Mouse (Mus musculus) splenic B cell, adult 2 months (primary cell): ENCODE data around the gene Npc1l1.
A peak's percentile ranks its signal among the peaks of the same experiment; 100 is the strongest.
"Not testable (repeated sequence)": the region's sequence is repeated elsewhere in the genome, so short reads cannot be mapped to it uniquely, and the experiment has no call there.

Experiments used
- DNase-seq: peaks from one replicate; pipeline ENCODE4 v3.0.0-alpha.2; 2011; ENCODE audit warnings: low read depth, low spot score
- H3K27me3 ChIP-seq: 2 replicates; pipeline ENCODE4 v1.6.1; 2012; ENCODE audit warnings: mild to moderate bottlenecking, low read length, moderate library complexity, mixed read lengths; ENCODE audit not compliant: control insufficient read depth, poor library complexity, insufficient read depth, severe bottlenecking
- H3K36me3 ChIP-seq: 2 replicates; pipeline ENCODE4 v1.6.1; 2012; ENCODE audit warnings: mild to moderate bottlenecking, low read length, moderate library complexity, mixed read lengths; ENCODE audit not compliant: control insufficient read depth, poor library complexity, insufficient read depth, severe bottlenecking

Gene Npc1l1

GRCm38 (mm10) chr11:6230012-6230411, at the start of gene Npc1l1:
TSS of gene Npc1l1 (minus strand) at chr11:6230143.
- no peaks in the 10 kb centered on the region for H3K36me3 ChIP-seq
- no peak for DNase-seq
- no peaks in the 10 kb centered on the region for H3K27me3 ChIP-seq

GRCm38 (mm10) chr11:6276466-6276865, 46.5 kb upstream of the Npc1l1 start:
- H3K27me3 ChIP-seq, result no peaks in the 10 kb centered on the region
- H3K36me3 ChIP-seq, result peaks cover 2% of the 10 kb centered on the region
- no peak for DNase-seq

DNA sequence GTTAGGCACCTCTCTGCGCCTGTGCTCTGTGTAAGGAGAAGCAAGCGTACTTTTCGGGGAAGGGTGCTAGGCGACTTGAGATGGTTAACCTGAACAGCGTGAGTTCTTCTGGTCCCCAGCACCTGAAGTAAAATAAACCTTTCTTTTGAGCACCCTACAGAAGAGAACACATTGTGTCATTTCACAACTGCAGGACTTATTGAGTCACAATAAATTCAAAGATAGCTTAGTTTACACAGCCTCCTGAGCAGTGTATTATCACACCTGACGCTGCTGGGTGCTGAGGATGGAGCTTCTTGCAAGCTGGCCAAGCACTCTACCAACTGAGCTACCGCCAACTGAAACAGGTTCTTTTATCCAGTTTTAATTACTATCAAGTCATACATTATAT, 45.1 kb upstream of the Npc1l1 start:
- no peaks in the 10 kb centered on the region for H3K27me3 ChIP-seq
- DNase-seq, result no peak

GRCm38 (mm10) chr11:6274387-6275093, 44.6 kb upstream of the Npc1l1 start, which contains the start of gene Tmed4:
TSS of gene Tmed4 (minus strand) at chr11:6274870.
- DNase-seq, result peak; percentile 99
- Histone ChIP-seq H3K36me3 (peaks cover 7% of the 10 kb centered on the region), H3K27me3 (no peaks in the 10 kb centered on the region)

More for the DNA sequence above, 45.1 kb upstream of the Npc1l1 start:
- H3K36me3 ChIP-seq, result peaks cover 7% of the 10 kb centered on the region

DNA sequence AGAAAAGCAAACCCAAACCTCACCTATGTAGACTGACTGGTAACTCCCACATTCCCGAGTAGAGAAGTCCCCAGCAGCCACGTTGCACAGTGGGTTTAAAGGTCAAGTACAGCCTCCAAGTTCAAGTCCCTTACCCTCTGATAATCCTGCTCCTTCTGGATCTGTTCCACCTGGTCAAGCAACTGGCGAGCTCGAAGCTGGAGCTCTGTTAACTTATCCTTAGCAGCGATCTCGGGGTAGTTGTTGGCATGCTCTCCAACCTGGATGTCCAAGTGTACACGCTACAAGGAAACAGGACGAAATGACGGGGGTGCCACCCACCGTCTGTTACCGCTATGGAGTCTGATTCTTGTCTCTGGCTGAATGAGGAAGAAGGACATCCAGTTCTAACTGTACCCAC, 43.7 kb upstream of the Npc1l1 start:
- no peak for DNase-seq
- peaks cover 7% of the 10 kb centered on the region for H3K36me3 ChIP-seq
- no peaks in the 10 kb centered on the region for H3K27me3 ChIP-seq

GRCm38 (mm10) chr11:6267320-6268254, 37.6 kb upstream of the Npc1l1 start, which contains the start of gene Ddx56:
TSS of gene Ddx56 (minus strand) at chr11:6267772.
- Histone ChIP-seq H3K27me3 (no peaks in the 10 kb centered on the region), H3K36me3 (peaks cover 18% of the 10 kb centered on the region; the same call in 1 of the 2 replicates)
- peak; percentile 96 for DNase-seq

DNA sequence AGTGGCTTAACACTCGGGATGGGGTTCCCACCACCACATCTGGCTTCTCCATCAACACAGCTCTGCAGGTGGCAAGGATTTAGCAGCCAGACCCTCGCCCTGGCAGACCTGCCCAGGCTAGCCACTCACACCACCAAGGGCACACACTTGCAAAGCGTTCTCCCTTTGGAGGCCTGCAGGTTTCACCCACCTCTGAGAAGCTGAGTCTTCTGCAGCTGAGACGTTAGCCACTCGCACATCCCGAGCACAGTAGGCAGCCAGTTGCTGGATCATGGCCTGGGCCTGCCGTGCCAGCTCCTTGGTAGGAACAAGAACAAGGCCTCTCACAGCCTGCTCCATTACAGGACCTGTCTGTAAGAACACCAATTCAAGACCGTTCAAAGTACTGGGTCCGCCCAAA, 36.7 kb upstream of the Npc1l1 start:
- no peak for DNase-seq
- Histone ChIP-seq H3K36me3 (peaks cover 18% of the 10 kb centered on the region), H3K27me3 (no peaks in the 10 kb centered on the region)

GRCm38 (mm10) chr11:6261434-6262082, 31.6 kb upstream of the Npc1l1 start:
- Histone ChIP-seq H3K27me3 (no peaks in the 10 kb centered on the region), H3K36me3 (peaks cover 12% of the 10 kb centered on the region)
- DNase-seq, result peak; percentile 83

GRCm38 (mm10) chr11:6259413-6259812, 29.5 kb upstream of the Npc1l1 start:
- Histone ChIP-seq H3K36me3 (peaks cover 8% of the 10 kb centered on the region), H3K27me3 (no peaks in the 10 kb centered on the region)
- no peak for DNase-seq

- no peaks in the 10 kb centered on the region for H3K27me3 ChIP-seq
- DNase-seq, result no peak
- H3K36me3 ChIP-seq, result no peaks in the 10 kb centered on the region; the same call in 1 of the 2 replicates
Observed at GRCm38 (mm10) chr11:6256490-6257072, 26.6 kb upstream of the Npc1l1 start.

GRCm38 (mm10) chr11:6254602-6255001, 24.7 kb upstream of the Npc1l1 start:
- H3K27me3 ChIP-seq, DNase-seq, H3K36me3 ChIP-seq: not testable (repeated sequence)

GRCm38 (mm10) chr11:6252824-6253223, 22.9 kb upstream of the Npc1l1 start:
- Histone ChIP-seq H3K27me3 (no peaks in the 10 kb centered on the region), H3K36me3 (no peaks in the 10 kb centered on the region)
- DNase-seq, result no peak

DNA sequence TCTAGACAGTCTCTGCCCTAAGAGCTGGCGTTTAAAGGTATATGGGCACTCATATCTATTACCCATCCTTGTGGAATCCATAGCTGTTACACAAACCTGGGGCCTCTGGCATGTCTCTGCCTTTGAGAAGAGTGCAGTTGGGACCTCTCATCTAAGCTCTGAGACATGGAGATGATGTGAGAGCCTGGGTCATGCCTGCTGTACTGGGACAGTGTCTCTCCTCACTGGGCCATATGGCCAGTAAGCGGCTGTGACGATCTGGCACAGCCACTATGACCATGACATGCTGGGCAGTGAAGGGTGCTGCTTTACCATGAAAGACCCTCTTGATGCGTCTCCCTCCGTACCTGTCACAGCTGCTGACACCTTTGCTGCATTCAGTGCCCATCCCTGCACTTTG, 22.3 kb upstream of the Npc1l1 start:
- no peak for DNase-seq
- H3K36me3 ChIP-seq, result no peaks in the 10 kb centered on the region
- H3K27me3 ChIP-seq, result no peaks in the 10 kb centered on the region

DNA sequence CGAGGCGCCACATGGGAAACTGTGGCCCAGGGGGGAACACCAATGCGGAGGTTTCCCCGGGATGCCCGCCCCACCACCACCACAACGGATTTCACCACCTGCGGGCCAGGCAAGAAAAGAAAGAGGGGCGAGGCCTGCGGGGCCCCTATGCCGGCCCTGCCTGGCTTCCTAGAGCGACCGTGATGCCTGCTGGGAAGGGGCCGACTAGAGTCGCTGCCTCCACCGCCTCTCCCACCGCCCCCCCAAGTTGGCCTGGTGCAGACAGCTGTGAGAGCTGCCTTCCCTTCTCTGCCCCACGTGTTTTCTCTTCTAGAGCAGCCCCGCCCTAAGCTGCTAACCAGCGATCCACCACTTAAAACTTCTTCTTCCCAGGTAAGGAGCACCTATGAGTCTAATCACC, 14.8 kb upstream of the Npc1l1 start:
- Histone ChIP-seq H3K36me3 (no peaks in the 10 kb centered on the region), H3K27me3 (no peaks in the 10 kb centered on the region; the same call in 1 of the 2 replicates)
- no peak for DNase-seq
